Mouse (Mus musculus): ENCODE data around the gene Stat2. TPM values are rescaled to one million over a fixed set of nuclear protein-coding genes. Genes with fewer than 3 reads are reported as not detected.
A peak's percentile ranks its signal among the peaks of the same experiment; 100 is the strongest.

Stat2 gene
- polyA plus RNA-seq, 1 experiment from 2014 or later: 16.4 TPM

- Histone ChIP-seq H3K27ac (ENCODE audit: low read depth, low read length) (no peak overlapping the region), H3K9ac (ENCODE audit: low read length) (no peak overlapping the region), H3K4me1 (replicated peaks; ENCODE audit: control insufficient read depth, insufficient read depth, low read length) (peaks cover 2% of the 10 kb centered on the region; the same call in 1 of the 2 replicates), H3K27me3 (ENCODE audit: control insufficient read depth, insufficient read depth, low read length) (no peaks in the 10 kb centered on the region), H3K36me3 (ENCODE audit: control insufficient read depth, insufficient read depth, low read length) (no peaks in the 10 kb centered on the region), H3K4me3 (ENCODE audit: low read depth, low read length) (no peak overlapping the region), H3K9me3 (ENCODE audit: control insufficient read depth, low read length) (no peaks in the 10 kb centered on the region), H3K4me2 (ENCODE audit: low read depth, low read length, severe bottlenecking) (no peak overlapping the region)
- ATAC-seq (replicated peaks; ENCODE audit: low FRiP score) (no peak), DNase-seq (ENCODE audit: low spot score) (no peak)
- WGBS: 87% methylated on average over 11 of the region's 11 CpGs
These were observed 27.3 kb downstream of the Stat2 start for GRCm38 (mm10) chr10:128297622-128298021.

- no peak overlapping the region for H3K4me2 ChIP-seq (ENCODE audit: low read depth, low read length, severe bottlenecking)
- WGBS: 76% methylated on average over 6 of the region's 6 CpGs
- ATAC-seq (replicated peaks; ENCODE audit: low FRiP score): no peak
- no peaks in the 10 kb centered on the region for H3K27me3 ChIP-seq (ENCODE audit: control insufficient read depth, insufficient read depth, low read length)
- H3K36me3 ChIP-seq (ENCODE audit: control insufficient read depth, insufficient read depth, low read length): no peaks in the 10 kb centered on the region
- H3K9ac ChIP-seq (ENCODE audit: low read length): no peak overlapping the region
- no peak overlapping the region for H3K27ac ChIP-seq (ENCODE audit: low read depth, low read length)
- peaks cover 2% of the 10 kb centered on the region; the same call in 1 of the 2 replicates for H3K4me1 ChIP-seq (replicated peaks; ENCODE audit: control insufficient read depth, insufficient read depth, low read length)
- DNase-seq (ENCODE audit: low spot score): no peak
- H3K9me3 ChIP-seq (ENCODE audit: control insufficient read depth, low read length): no peaks in the 10 kb centered on the region
- no peak overlapping the region for H3K4me3 ChIP-seq (ENCODE audit: low read depth, low read length)
These were observed 27.9 kb downstream of the Stat2 start for GRCm38 (mm10) chr10:128298243-128298642.

GRCm38 (mm10) chr10:128298702-128299171 lies 28.4 kb downstream of the Stat2 start, which contains the start of gene Il23a:
Il23a (minus strand) TSS chr10:128298752.
- Histone ChIP-seq H3K36me3 (ENCODE audit: control insufficient read depth, insufficient read depth, low read length) (no peaks in the 10 kb centered on the region), H3K9ac (ENCODE audit: low read length) (no peak within 1 kb of the TSS), H3K4me2 (ENCODE audit: low read depth, low read length, severe bottlenecking) (no peak within 1 kb of the TSS), H3K9me3 (ENCODE audit: control insufficient read depth, low read length) (no peaks in the 10 kb centered on the region), H3K4me1 (replicated peaks; ENCODE audit: control insufficient read depth, insufficient read depth, low read length) (peaks cover 2% of the 10 kb centered on the region; the same call in 1 of the 2 replicates), H3K27me3 (ENCODE audit: control insufficient read depth, insufficient read depth, low read length) (no peaks in the 10 kb centered on the region), H3K27ac (ENCODE audit: low read depth, low read length) (no peak within 1 kb of the TSS), H3K4me3 (ENCODE audit: low read depth, low read length) (no peak within 1 kb of the TSS)
- no peak for ATAC-seq (replicated peaks; ENCODE audit: low FRiP score)
- 82% methylated on average over 11 of the region's 11 CpGs for whole genome bisulfite sequencing
- no peak for DNase-seq (ENCODE audit: low spot score)

- Histone ChIP-seq H3K9me3 (ENCODE audit: control insufficient read depth, low read length) (no peaks in the 10 kb centered on the region), H3K4me2 (ENCODE audit: low read depth, low read length, severe bottlenecking) (peak overlapping the region; percentile 92), H3K9ac (ENCODE audit: low read length) (peak overlapping the region; percentile 91), H3K4me3 (ENCODE audit: low read depth, low read length) (peak overlapping the region; percentile 57), H3K27me3 (ENCODE audit: control insufficient read depth, insufficient read depth, low read length) (no peaks in the 10 kb centered on the region), H3K4me1 (replicated peaks; ENCODE audit: control insufficient read depth, insufficient read depth, low read length) (peaks cover 9% of the 10 kb centered on the region), H3K36me3 (ENCODE audit: control insufficient read depth, insufficient read depth, low read length) (no peaks in the 10 kb centered on the region), H3K27ac (ENCODE audit: low read depth, low read length) (no peak overlapping the region; the same call in 1 of the 2 replicates)
- DNase-seq (ENCODE audit: low spot score): no peak
- 32% methylated on average over 3 of the region's 3 CpGs for WGBS
- ATAC-seq (replicated peaks; ENCODE audit: low FRiP score): no peak
These were observed 32.0 kb downstream of the Stat2 start for GRCm38 (mm10) chr10:128302357-128302756.

- Histone ChIP-seq H3K36me3 (ENCODE audit: control insufficient read depth, insufficient read depth, low read length) (no peaks in the 10 kb centered on the region), H3K4me3 (ENCODE audit: low read depth, low read length) (peak overlapping the region; percentile 57), H3K4me1 (replicated peaks; ENCODE audit: control insufficient read depth, insufficient read depth, low read length) (peaks cover 9% of the 10 kb centered on the region), H3K9ac (ENCODE audit: low read length) (peak overlapping the region; percentile 91), H3K4me2 (ENCODE audit: low read depth, low read length, severe bottlenecking) (peak overlapping the region; percentile 92), H3K9me3 (ENCODE audit: control insufficient read depth, low read length) (no peaks in the 10 kb centered on the region), H3K27ac (ENCODE audit: low read depth, low read length) (peak overlapping the region; percentile 84), H3K27me3 (ENCODE audit: control insufficient read depth, insufficient read depth, low read length) (no peaks in the 10 kb centered on the region)
- ATAC-seq (replicated peaks; ENCODE audit: low FRiP score) (peak; percentile 58), DNase-seq (ENCODE audit: low spot score) (no peak)
- under 1% methylated on average over 9 of the region's 9 CpGs for WGBS
These were observed 32.4 kb downstream of the Stat2 start for GRCm38 (mm10) chr10:128302785-128303125.

- Histone ChIP-seq H3K4me1 (replicated peaks; ENCODE audit: control insufficient read depth, insufficient read depth, low read length) (peaks cover 9% of the 10 kb centered on the region), H3K27me3 (ENCODE audit: control insufficient read depth, insufficient read depth, low read length) (no peaks in the 10 kb centered on the region), H3K9me3 (ENCODE audit: control insufficient read depth, low read length) (no peaks in the 10 kb centered on the region), H3K9ac (ENCODE audit: low read length) (peak within 1 kb of the TSS; percentile 91), H3K36me3 (ENCODE audit: control insufficient read depth, insufficient read depth, low read length) (no peaks in the 10 kb centered on the region), H3K4me3 (ENCODE audit: low read depth, low read length) (peak within 1 kb of the TSS; percentile 57), H3K27ac (ENCODE audit: low read depth, low read length) (peak within 1 kb of the TSS; percentile 88), H3K4me2 (ENCODE audit: low read depth, low read length, severe bottlenecking) (peak within 1 kb of the TSS; percentile 92)
- ATAC-seq (replicated peaks; ENCODE audit: low FRiP score) (peak; percentile 99), DNase-seq (ENCODE audit: low spot score) (peak; percentile 99)
- 2% methylated on average over 37 of the region's 37 CpGs for WGBS
These were observed 33.0 kb downstream of the Stat2 start, which contains the start of gene Pan2 for GRCm38 (mm10) chr10:128303126-128304021. Pan2 (plus strand) TSS chr10:128303335.

GRCm38 (mm10) chr10:128309654-128310053 lies 39.3 kb downstream of the Stat2 start:
- no peak overlapping the region for H3K4me2 ChIP-seq (ENCODE audit: low read depth, low read length, severe bottlenecking)
- H3K4me1 ChIP-seq (replicated peaks; ENCODE audit: control insufficient read depth, insufficient read depth, low read length): no peaks in the 10 kb centered on the region
- H3K27me3 ChIP-seq (ENCODE audit: control insufficient read depth, insufficient read depth, low read length): no peaks in the 10 kb centered on the region
- H3K9me3 ChIP-seq (ENCODE audit: control insufficient read depth, low read length): no peaks in the 10 kb centered on the region
- ATAC-seq (replicated peaks; ENCODE audit: low FRiP score) (no peak), DNase-seq (ENCODE audit: low spot score) (no peak)
- H3K4me3 ChIP-seq (ENCODE audit: low read depth, low read length): no peak overlapping the region
- WGBS: 90% methylated on average over 7 of the region's 7 CpGs
- H3K9ac ChIP-seq (ENCODE audit: low read length): no peak overlapping the region
- peaks cover 3% of the 10 kb centered on the region; the same call in 1 of the 2 replicates for H3K36me3 ChIP-seq (ENCODE audit: control insufficient read depth, insufficient read depth, low read length)
- no peak overlapping the region for H3K27ac ChIP-seq (ENCODE audit: low read depth, low read length)

- no peaks in the 10 kb centered on the region for H3K27me3 ChIP-seq (ENCODE audit: control insufficient read depth, insufficient read depth, low read length)
- H3K4me3 ChIP-seq (ENCODE audit: low read depth, low read length): no peak overlapping the region
- WGBS: 88% methylated on average over 11 of the region's 11 CpGs
- H3K4me1 ChIP-seq (replicated peaks; ENCODE audit: control insufficient read depth, insufficient read depth, low read length): no peaks in the 10 kb centered on the region
- DNase-seq (ENCODE audit: low spot score) (no peak), ATAC-seq (replicated peaks; ENCODE audit: low FRiP score) (no peak)
- no peak overlapping the region for H3K27ac ChIP-seq (ENCODE audit: low read depth, low read length)
- no peak overlapping the region for H3K4me2 ChIP-seq (ENCODE audit: low read depth, low read length, severe bottlenecking)
- no peak overlapping the region for H3K9ac ChIP-seq (ENCODE audit: low read length)
- H3K36me3 ChIP-seq (ENCODE audit: control insufficient read depth, insufficient read depth, low read length): peaks cover 3% of the 10 kb centered on the region; the same call in 1 of the 2 replicates
- no peaks in the 10 kb centered on the region for H3K9me3 ChIP-seq (ENCODE audit: control insufficient read depth, low read length)
These were observed 39.8 kb downstream of the Stat2 start for GRCm38 (mm10) chr10:128310177-128310576.
